Mouse (Mus musculus) heart, adult 18-20 months (tissue): ENCODE measurements around the gene Gm10271. TPM values are rescaled to one million over a fixed set of nuclear protein-coding genes. Genes with fewer than 3 reads are reported as not detected.

Experiments used
- DNase-seq, 2 experiments: peaks; one replicate each; pipeline ENCODE4 v3.0.0; 2021 to 2022; ENCODE audit warnings: mixed read lengths in 1 of 2
- total RNA-seq, 2 experiments: library from RNA; stranded (reverse); gene quantifications; 2 replicates each; pipeline ENCODE4 v1.2.3; 2021

Gm10271 gene
- total RNA-seq, 2 experiments from 2014 or later: not detected

DNA sequence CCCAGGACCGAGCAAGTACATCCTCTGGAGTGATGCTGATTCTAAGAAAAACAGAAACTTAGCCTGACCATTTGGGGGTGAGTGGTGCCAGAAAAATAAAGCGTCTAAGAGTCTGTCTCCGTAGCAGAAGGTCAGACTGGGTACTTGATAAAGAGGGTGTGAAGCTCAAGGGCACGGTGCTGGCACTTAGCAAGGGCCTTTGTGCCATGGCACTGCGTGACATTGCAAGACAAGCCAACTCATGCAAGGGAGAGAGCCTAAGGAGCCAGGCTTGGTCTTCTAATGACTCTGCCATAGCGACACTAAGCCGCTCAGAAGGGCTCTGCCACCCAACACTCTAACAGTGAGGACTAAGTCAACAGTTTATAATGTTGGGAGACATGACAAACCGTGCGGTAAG, 6.4 kb upstream of the Gm10271 start:
- DNase-seq: peak; percentile 40 to 44

DNA sequence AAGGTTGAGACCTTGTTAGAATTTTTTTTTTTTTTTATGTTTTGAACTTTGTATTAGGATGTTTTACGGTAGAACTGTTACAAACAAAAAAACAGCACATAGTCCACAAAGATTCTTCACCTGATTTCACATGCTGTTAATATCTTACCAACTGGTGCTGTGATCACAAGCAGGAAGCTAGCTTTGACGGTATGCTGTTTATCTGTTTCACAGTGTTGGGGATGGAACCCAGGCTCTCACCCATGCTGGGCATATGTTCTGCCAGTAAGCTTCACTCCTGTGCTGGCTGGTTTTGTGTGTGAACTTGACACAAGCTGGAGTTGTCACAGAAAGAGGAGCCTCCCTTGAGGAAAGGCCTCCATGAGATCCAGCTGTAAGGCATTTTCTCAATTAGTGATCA, 5.4 kb upstream of the Gm10271 start:
- DNase-seq: no peak

DNA sequence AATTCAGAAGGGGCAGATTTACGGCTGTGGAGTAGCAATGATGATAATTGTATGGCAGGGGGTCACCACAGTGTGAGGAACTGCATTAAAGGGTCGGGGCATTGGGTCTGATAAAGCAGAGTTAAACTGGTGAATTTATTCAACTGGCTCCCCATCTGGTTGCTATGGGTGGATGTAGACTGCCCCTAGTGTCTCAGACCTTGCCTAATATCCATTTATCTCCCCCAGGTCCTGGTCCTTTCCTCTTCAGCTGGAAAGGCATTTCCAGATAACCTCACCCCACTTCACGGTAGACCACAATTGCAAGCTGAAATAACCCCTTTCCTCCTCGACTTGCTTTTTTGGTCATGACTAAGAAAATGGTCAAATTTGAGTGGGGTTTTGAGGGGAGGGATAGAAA, 5.0 kb upstream of the Gm10271 start:
- no peak for DNase-seq

- no peak for DNase-seq
Measured at GRCm38 (mm10) chr10:116968741-116969140, 3.7 kb downstream of the Gm10271 start.

DNA sequence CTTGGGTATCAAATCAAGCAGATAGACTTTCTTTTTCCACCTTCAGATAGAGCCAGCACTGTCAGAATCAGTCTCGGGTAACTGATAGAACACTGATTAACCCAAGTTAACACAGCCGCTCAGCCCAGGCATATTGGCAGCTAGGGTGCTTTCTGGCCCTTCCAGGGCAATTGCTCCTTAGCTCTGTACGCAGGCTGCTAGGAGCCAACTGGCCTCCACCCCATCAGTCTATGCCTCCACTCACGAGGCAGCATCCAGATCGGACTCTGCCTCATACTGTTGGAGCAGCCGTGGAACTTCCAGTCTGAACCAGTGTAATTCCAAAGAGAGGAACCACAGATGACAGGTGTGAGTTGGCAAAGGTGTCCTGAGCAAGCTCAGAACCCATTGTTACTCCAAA, 6.3 kb downstream of the Gm10271 start:
- DNase-seq: peak; percentile 38 to 40

DNA sequence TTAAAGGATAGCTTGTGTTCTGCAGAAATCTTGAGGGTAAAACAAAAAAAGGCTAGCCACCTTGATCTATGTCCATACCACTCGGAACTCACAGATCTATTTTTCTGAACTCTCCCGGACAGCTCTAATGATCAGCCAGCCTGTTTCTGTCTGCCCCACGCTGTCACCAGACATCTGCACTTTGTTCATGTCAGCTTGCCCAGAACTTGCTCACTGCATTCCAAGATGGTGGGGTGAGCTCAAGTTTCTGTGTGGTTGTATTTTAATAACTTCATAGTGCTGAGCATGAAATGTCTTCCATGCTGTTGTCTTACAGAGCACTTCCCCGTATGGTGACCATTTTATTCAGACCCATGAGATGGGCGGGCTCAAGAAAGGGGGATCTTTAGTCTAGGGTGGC, 7.1 kb downstream of the Gm10271 start:
- DNase-seq: peak; percentile 45 to 47

GRCm38 (mm10) chr10:116964571-116964970, 7.8 kb downstream of the Gm10271 start:
- DNase-seq: no peak

GRCm38 (mm10) chr10:116964084-116964483, 8.3 kb downstream of the Gm10271 start:
- no peak for DNase-seq

GRCm38 (mm10) chr10:116962803-116963202, 9.6 kb downstream of the Gm10271 start:
- no peak for DNase-seq

GRCm38 (mm10) chr10:116962152-116962551, 10.3 kb downstream of the Gm10271 start:
- no peak for DNase-seq

DNA sequence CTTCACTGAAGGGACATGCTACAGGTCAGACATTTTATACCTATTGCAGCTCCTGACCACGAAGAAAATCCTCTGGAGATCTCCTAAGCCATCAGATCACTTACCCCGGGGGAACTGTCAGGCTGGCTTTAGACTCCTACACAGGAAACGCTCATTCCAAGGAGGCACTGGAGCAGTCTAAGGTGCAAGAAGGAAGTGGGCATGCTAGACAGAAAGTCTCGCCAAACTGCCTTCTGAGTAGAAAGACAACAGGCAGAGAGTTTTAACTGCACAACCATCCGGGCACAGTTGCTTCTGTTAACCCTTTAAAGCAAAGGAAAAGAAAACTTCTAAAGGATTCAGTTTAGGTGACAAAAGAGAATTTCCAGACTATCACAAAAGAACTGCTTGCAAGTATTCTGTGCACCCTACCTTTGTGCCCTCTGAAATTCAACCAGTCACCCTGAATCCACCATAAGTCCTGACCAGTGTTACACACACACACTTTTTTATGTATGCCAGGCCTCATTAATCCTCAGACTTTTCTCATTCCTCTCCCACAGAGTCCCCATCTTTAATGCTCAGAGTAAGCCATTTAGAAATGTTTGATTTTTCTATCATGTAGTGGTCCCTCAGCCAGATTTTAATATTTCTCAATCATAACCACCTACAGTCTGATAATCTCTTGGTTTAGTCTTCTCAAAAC, 14.4 kb downstream of the Gm10271 start:
- no peak for DNase-seq

DNA sequence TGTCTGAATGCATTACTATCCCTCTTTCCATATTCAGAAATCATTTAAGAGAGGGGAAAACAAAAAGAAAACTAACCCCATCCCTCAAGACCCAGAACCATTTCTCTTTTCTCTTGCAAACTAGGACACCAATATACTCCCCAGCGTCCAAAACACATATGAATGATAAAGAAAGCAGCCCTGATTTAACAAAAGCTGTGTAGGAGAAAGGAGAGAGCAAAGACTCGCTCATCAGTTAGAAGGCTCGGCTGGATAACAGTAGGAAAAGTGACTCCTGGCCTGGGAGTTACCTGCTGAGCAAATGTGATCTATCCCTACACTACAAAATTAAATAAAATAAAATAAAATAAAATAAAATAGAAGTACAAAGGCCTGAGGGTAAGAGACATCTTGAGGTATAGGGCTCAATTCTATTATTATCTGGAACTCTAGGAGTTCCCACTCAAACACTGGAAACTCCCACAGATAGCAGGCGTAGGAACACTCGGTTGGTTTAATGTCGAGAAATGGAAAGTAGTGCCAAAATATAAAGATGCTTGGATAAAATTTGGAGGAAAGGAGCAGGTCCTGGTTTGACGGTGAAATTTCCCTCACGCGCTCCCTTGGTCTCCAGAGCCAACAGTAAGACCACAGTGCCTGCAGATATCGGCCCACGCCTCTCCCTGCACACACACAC, 15.8 kb downstream of the Gm10271 start:
- no peak for DNase-seq

DNA sequence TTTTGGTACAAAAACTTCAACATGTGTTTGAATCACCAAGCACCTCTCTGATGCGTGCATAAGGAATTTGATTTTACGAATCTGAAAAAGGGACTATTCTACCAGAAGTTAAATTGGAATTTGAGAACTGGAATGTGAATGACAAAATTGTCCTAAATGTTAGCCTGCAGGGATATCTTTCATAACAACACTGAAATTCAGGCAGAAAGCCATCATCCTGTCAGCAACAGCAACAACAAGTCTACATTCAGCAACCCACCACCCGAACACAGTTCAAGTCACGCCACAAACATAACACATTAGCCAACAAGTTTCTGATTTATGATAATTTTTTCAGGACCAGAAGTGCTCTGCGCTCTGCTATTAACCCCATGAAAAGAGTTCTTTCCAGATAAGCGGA, 17.2 kb downstream of the Gm10271 start:
- peak in 1 of 2 experiments; percentile 19 for DNase-seq

DNA sequence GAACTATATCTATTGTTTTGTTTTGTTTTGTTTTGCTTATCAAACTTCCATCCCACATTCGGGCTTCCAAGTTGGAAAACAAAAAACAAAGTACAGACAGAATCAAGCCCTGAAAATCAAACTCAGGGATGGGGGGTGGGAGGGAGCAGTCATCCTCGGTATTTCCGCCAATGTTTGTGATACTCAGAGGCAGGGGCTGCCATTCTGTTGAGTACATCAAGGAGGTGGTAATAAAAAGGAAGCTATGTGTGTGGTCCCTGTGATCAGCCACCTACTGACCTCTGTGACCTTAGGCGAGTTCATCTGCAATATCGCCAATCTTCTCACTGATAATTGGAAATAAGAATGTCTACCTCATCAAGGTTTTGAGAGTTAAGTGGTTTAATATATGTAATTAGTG, 21.5 kb downstream of the Gm10271 start:
- no peak for DNase-seq

DNA sequence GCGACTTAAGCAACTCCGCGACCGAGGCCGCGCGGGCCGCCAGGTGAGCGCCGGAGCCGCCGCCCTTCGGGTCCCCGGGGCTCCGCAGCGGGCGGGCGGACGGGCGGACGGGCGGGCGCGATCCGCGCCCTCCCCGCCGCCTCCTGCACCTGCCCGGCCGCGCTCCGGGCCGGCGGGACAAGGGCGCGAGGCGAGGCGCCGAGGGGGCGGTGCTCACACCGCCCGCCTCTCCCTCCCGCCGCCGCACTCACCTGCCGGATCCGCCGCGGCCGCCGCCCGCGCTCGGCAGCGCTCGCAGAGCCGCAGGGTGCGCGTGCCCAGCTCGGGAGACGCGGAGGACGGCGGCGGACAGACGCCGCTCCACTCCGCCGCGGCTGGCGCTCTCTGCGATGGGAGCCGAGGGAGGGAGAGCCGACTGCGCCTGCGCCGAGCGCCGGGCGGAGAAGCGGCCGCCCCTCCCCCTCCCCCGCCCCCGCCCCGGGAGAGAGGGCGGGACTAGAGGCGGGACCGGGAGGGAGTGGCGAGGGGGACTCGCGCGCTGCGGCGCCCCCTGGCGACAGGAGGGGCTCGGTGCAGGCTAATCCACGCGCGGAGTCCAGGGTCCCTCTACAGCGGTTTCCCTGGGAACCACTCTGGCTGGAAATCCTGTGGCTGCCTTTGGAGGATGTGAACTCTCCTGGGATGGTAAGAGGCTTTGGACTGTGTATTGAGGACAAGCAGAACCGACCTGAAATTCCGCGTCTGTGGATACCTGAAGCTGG, 22.2 kb downstream of the Gm10271 start, which contains the start of gene Rab3ip:
TSS of gene Rab3ip (minus strand) at position 761 of the 761 bp plus-strand sequence.
- DNase-seq: peak; percentile 89 to 93

- peak; percentile 25 to 58 for DNase-seq
Measured at GRCm38 (mm10) chr10:116949111-116950008, 23.0 kb downstream of the Gm10271 start.

GRCm38 (mm10) chr10:116948414-116948813, 24.0 kb downstream of the Gm10271 start:
- no peak for DNase-seq

- peak in 1 of 2 experiments; percentile 27 for DNase-seq
Measured at GRCm38 (mm10) chr10:116944940-116945339, 27.5 kb downstream of the Gm10271 start.

DNA sequence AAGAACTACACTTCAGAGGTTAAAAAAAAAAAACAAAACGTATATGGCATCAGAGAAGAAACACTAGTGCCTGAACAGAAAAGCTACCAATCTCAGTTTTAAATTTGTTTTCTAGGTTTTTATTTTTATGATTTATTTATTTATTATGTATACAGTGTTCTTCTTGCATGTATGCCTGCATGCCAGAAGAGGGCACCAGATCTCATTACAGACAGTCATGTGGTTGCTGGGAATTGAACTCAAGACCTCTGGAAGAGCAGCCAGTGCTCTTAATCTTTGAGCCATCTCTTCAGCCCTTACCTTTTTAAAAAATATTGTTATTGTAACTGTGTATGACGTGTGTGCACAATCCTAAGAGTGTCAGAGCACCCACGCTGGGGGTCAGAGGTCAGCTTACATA, 28.3 kb downstream of the Gm10271 start:
- no peak for DNase-seq

- peak in 1 of 2 experiments; percentile 20 for DNase-seq
Measured at GRCm38 (mm10) chr10:116943025-116943424, 29.4 kb downstream of the Gm10271 start.

DNA sequence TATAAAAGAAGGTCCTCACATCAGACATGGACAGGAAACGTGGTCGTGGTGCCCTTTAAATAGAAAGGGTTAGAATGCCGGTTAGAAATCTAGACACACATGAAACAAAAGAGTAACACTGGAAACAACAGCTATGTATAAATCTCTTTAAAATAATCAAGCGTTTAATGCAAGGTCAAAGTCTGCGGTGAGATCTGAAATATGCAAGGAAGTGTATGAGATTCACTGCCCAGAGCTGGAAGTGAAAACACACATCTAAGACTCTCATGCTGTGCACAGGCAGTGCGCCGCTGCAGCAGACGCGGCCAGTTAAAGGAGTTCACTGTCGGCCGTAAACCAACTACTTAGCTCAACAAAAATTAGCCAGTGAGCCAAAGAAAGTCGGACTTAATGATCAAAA, 37.4 kb downstream of the Gm10271 start:
- DNase-seq: no peak

DNA sequence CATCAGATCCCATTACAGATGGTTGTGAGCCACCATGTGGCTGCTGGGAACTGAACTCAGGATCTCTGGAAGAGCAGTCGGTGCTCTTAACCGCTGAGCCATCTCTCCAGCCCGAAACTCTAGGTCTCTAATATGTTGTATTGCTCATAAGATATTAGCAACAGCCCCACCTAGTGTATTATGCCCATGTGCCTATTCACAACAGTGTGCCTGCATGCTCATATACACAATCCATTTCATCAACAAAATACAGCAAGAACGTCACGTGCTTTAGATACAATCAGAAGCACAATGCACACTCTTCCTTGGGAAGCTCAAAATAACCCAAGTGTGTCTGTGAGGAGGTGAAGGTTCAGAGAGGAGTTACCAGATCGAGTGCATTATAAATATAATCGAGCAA, 38.6 kb downstream of the Gm10271 start:
- DNase-seq: no peak
